In genomic region chrX:97431391-97431803, GRCm38 (mm10) we compare ENCODE assay signal across 8 mouse cellular contexts. TPM values are rescaled to one million over a fixed set of nuclear protein-coding genes. Genes with fewer than 3 reads are reported as not detected.
DNase-seq lines count a peak whose midpoint lies in the region; ATAC-seq and TF ChIP-seq lines count a peak whose summit lies in the region.

No protein-coding gene starts in this region.

- peak overlapping the region; percentile 48 for H3K4me2 ChIP-seq in embryonic facial prominence, embryonic 13.5 days
- peak overlapping the region; percentile 17; the same call in 1 of the 2 replicates for H3K4me2 ChIP-seq in heart, embryonic 11.5 days
- H3K4me2 ChIP-seq in kidney, embryonic 14.5 days (replicated peaks; ENCODE audit: low read depth, low read length): no peak overlapping the region; the same call in 1 of the 2 replicates
- peak overlapping the region; percentile 43 for H3K4me2 ChIP-seq in limb, embryonic 12.5 days
- peak overlapping the region; percentile 50 for H3K4me2 ChIP-seq in midbrain, embryonic 13.5 days (replicated peaks)
- H3K4me2 ChIP-seq in stomach, embryonic 14.5 days (replicated peaks; ENCODE audit: low read depth, low read length): peak overlapping the region; percentile 27; the same call in 1 of the 2 replicates

- H3K79me3 ChIP-seq in C2C12 (ENCODE audit: low read depth): no peaks in the 10 kb centered on the region

- TF ChIP-seq CTCF in C2C12 (IDR thresholded peaks at IDR 0.05; ENCODE audit: control insufficient read depth, insufficient read depth, insufficient read length): no peak

- 20% methylated on average over 6 of the region's 6 CpGs for WGBS in embryonic facial prominence, embryonic 13.5 days
- WGBS in heart, embryonic 11.5 days (ENCODE audit: insufficient replicate concordance): 19% methylated on average over 6 of the region's 6 CpGs
- WGBS in kidney, embryonic 14.5 days: 24% methylated on average over 6 of the region's 6 CpGs
- 14% methylated on average over 6 of the region's 6 CpGs for WGBS in limb, embryonic 12.5 days
- 15% methylated on average over 6 of the region's 6 CpGs for WGBS in midbrain, embryonic 13.5 days
- whole genome bisulfite sequencing in stomach, embryonic 14.5 days: 15% methylated on average over 6 of the region's 6 CpGs

- H3K9ac ChIP-seq in embryonic facial prominence, embryonic 13.5 days: no peak overlapping the region
- H3K9ac ChIP-seq in heart, embryonic 11.5 days (ENCODE audit: low read depth, low read length): no peak overlapping the region
- no peak overlapping the region for H3K9ac ChIP-seq in kidney, embryonic 14.5 days (ENCODE audit: low read depth, low read length)
- no peak overlapping the region for H3K9ac ChIP-seq in limb, embryonic 12.5 days (replicated peaks)
- H3K9ac ChIP-seq in midbrain, embryonic 13.5 days (replicated peaks): no peak overlapping the region
- no peak overlapping the region for H3K9ac ChIP-seq in stomach, embryonic 14.5 days (replicated peaks; ENCODE audit: low read depth, low read length)

- peak; percentile 4 to 54 for DNase-seq in adrenal gland, postnatal 36 days

- H3K4me1 ChIP-seq in embryonic facial prominence, embryonic 13.5 days: no peaks in the 10 kb centered on the region
- H3K4me1 ChIP-seq in heart, embryonic 11.5 days (ENCODE audit: control insufficient read depth, insufficient read depth, low read length): no peaks in the 10 kb centered on the region
- H3K4me1 ChIP-seq in kidney, embryonic 14.5 days (ENCODE audit: control insufficient read depth, insufficient read depth, low read length): no peaks in the 10 kb centered on the region
- no peaks in the 10 kb centered on the region for H3K4me1 ChIP-seq in limb, embryonic 12.5 days (replicated peaks)
- no peaks in the 10 kb centered on the region for H3K4me1 ChIP-seq in midbrain, embryonic 13.5 days (replicated peaks)
- no peaks in the 10 kb centered on the region for H3K4me1 ChIP-seq in stomach, embryonic 14.5 days (ENCODE audit: control insufficient read depth, insufficient read depth, low read length)

- H3ac ChIP-seq in C2C12 (ENCODE audit: control insufficient read depth, insufficient read length, low read depth): peak overlapping the region; percentile 67

- H3K4me3 ChIP-seq in C2C12 (ENCODE audit: insufficient read depth, poor library complexity, severe bottlenecking): no peak overlapping the region
- H3K4me3 ChIP-seq in embryonic facial prominence, embryonic 13.5 days: peak overlapping the region; percentile 39
- H3K4me3 ChIP-seq in heart, embryonic 11.5 days (ENCODE audit: low read depth, low read length): peak overlapping the region; percentile 39
- H3K4me3 ChIP-seq in kidney, embryonic 14.5 days (ENCODE audit: low read length): peak overlapping the region; percentile 26
- peak overlapping the region; percentile 34 for H3K4me3 ChIP-seq in limb, embryonic 12.5 days (replicated peaks)
- peak overlapping the region; percentile 37 for H3K4me3 ChIP-seq in midbrain, embryonic 13.5 days (replicated peaks)
- peak overlapping the region; percentile 26 for H3K4me3 ChIP-seq in stomach, embryonic 14.5 days (ENCODE audit: low read depth, low read length)

- H3K9me3 ChIP-seq in embryonic facial prominence, embryonic 13.5 days: no peaks in the 10 kb centered on the region
- H3K9me3 ChIP-seq in heart, embryonic 11.5 days (replicated peaks; ENCODE audit: control insufficient read depth, low read length): no peaks in the 10 kb centered on the region
- no peaks in the 10 kb centered on the region for H3K9me3 ChIP-seq in kidney, embryonic 14.5 days (ENCODE audit: control insufficient read depth, low read length)
- H3K9me3 ChIP-seq in limb, embryonic 12.5 days: no peaks in the 10 kb centered on the region
- no peaks in the 10 kb centered on the region for H3K9me3 ChIP-seq in midbrain, embryonic 13.5 days
- no peaks in the 10 kb centered on the region for H3K9me3 ChIP-seq in stomach, embryonic 14.5 days (ENCODE audit: control insufficient read depth, low read depth, low read length)

- no peaks in the 10 kb centered on the region for H3K27me3 ChIP-seq in C2C12 (ENCODE audit: control insufficient read depth, insufficient read depth, insufficient read length)
- no peaks in the 10 kb centered on the region for H3K27me3 ChIP-seq in embryonic facial prominence, embryonic 13.5 days
- no peaks in the 10 kb centered on the region for H3K27me3 ChIP-seq in heart, embryonic 11.5 days (ENCODE audit: control insufficient read depth, insufficient read depth, low read length)
- no peaks in the 10 kb centered on the region for H3K27me3 ChIP-seq in kidney, embryonic 14.5 days (ENCODE audit: control insufficient read depth, insufficient read depth, low read length)
- 0 out of 2 replicates have a peak, but pooled peaks cover 4% of the 10 kb centered on the region for H3K27me3 ChIP-seq in limb, embryonic 12.5 days
- H3K27me3 ChIP-seq in midbrain, embryonic 13.5 days: no peaks in the 10 kb centered on the region
- no peaks in the 10 kb centered on the region for H3K27me3 ChIP-seq in stomach, embryonic 14.5 days (ENCODE audit: control insufficient read depth, insufficient read depth, low read length)

- no peaks in the 10 kb centered on the region for H3K36me3 ChIP-seq in C2C12 (ENCODE audit: control insufficient read depth, insufficient read depth)
- H3K36me3 ChIP-seq in embryonic facial prominence, embryonic 13.5 days: no peaks in the 10 kb centered on the region
- H3K36me3 ChIP-seq in heart, embryonic 11.5 days (ENCODE audit: control insufficient read depth, insufficient read depth, low read length): no peaks in the 10 kb centered on the region
- no peaks in the 10 kb centered on the region for H3K36me3 ChIP-seq in kidney, embryonic 14.5 days (ENCODE audit: control insufficient read depth, insufficient read depth, low read length)
- H3K36me3 ChIP-seq in limb, embryonic 12.5 days: no peaks in the 10 kb centered on the region
- H3K36me3 ChIP-seq in midbrain, embryonic 13.5 days: no peaks in the 10 kb centered on the region
- no peaks in the 10 kb centered on the region for H3K36me3 ChIP-seq in stomach, embryonic 14.5 days (ENCODE audit: control insufficient read depth, insufficient read depth, low read length)

- no peak overlapping the region for H3K27ac ChIP-seq in embryonic facial prominence, embryonic 13.5 days
- no peak overlapping the region for H3K27ac ChIP-seq in heart, embryonic 11.5 days (ENCODE audit: low read depth, low read length)
- H3K27ac ChIP-seq in kidney, embryonic 14.5 days (ENCODE audit: low read depth, low read length): no peak overlapping the region
- no peak overlapping the region for H3K27ac ChIP-seq in limb, embryonic 12.5 days
- H3K27ac ChIP-seq in midbrain, embryonic 13.5 days: no peak overlapping the region
- H3K27ac ChIP-seq in stomach, embryonic 14.5 days (ENCODE audit: low read length): no peak overlapping the region

- no peak for ATAC-seq in embryonic facial prominence, embryonic 13.5 days (ENCODE audit: insufficient number of reproducible peaks, insufficient read depth, low FRiP score, low TSS enrichment, low read depth)
- ATAC-seq in heart, embryonic 11.5 days (replicated peaks; ENCODE audit: insufficient number of reproducible peaks, low FRiP score, low TSS enrichment): no peak
- peak; percentile 46; the same call in 1 of the 2 replicates for ATAC-seq in kidney, embryonic 14.5 days (ENCODE audit: low FRiP score, low TSS enrichment)
- peak; percentile 52; the same call in 1 of the 2 replicates for ATAC-seq in limb, embryonic 12.5 days (ENCODE audit: insufficient number of reproducible peaks, insufficient read depth, low FRiP score, low TSS enrichment, low read depth)
- ATAC-seq in midbrain, embryonic 13.5 days: peak; percentile 80
- peak; percentile 58; the same call in 1 of the 2 replicates for ATAC-seq in stomach, embryonic 14.5 days (ENCODE audit: insufficient number of reproducible peaks, insufficient read depth, low FRiP score, low read depth)

- H3K79me2 ChIP-seq in C2C12 (ENCODE audit: control insufficient read depth, insufficient read depth): no peaks in the 10 kb centered on the region

TF ChIP-seq in C2C12, 6 proteins besides CTCF, POLR2A, EP300 and RAD21:
- TF ChIP-seq USF1 (IDR thresholded peaks at IDR 0.05; ENCODE audit: low read depth) (no peak), MYOG (IDR thresholded peaks at IDR 0.05; ENCODE audit: control insufficient read depth, extremely low read depth, insufficient read length) (no peak), FOSL1 (IDR thresholded peaks at IDR 0.05; ENCODE audit: insufficient read depth, low read length, poor library complexity, severe bottlenecking) (no peak), MAX (IDR thresholded peaks at IDR 0.05) (no peak), CEBPB (IDR thresholded peaks at IDR 0.05; ENCODE audit: low read depth) (no peak), MYOD1 (IDR thresholded peaks at IDR 0.05; ENCODE audit: control insufficient read depth, insufficient read length, low read depth) (no peak)
TF ChIP-seq in C2C12: peak in this region for 0.

RNA-seq across cellular contexts. Expression of gene Eda2r, which starts 54.4 kb away (rescaled TPM):
- 5.6 TPM for polyA plus RNA-seq in C2C12 (2012; fragmentation: generic; extraction: Trizol)
- 1 to 10 TPM in 1 of 2 experiments, under 1 TPM in 1; 0.70 to 1.2 TPM for total RNA-seq in adrenal gland, postnatal 36 days (2021)
- 0.37 and 0.78 TPM in 2 replicates for polyA plus RNA-seq in embryonic facial prominence, embryonic 13.5 days (2015; fragmentation: Nextera tagmentation; extraction: Ambion mirVana)
- 1.8 and 2.6 TPM in 2 replicates for polyA plus RNA-seq in heart, embryonic 11.5 days (2014; fragmentation: Nextera tagmentation; extraction: Ambion mirVana)
- polyA plus RNA-seq in kidney, embryonic 14.5 days (2014; fragmentation: Nextera tagmentation; extraction: Ambion mirVana): 1.9 TPM in 2 replicates
- 0.45 and 0.74 TPM in 2 replicates for polyA plus RNA-seq in limb, embryonic 12.5 days (2016; fragmentation: Nextera tagmentation; extraction: Ambion mirVana)
- polyA plus RNA-seq in midbrain, embryonic 13.5 days (2015; fragmentation: Nextera tagmentation; extraction: Ambion mirVana): 0.89 and 1.0 TPM in 2 replicates
- 1.1 and 1.6 TPM in 2 replicates for polyA plus RNA-seq in stomach, embryonic 14.5 days (2014; fragmentation: Nextera tagmentation; extraction: Ambion mirVana)

Comparison
In these comparisons a context has a peak if more than half of its experiments do, and no peak if none do; other contexts are left out.
1. ATAC-seq: peak in kidney, embryonic 14.5 days (single experiment), limb, embryonic 12.5 days (single experiment), midbrain, embryonic 13.5 days (single experiment) and stomach, embryonic 14.5 days (single experiment); none in embryonic facial prominence, embryonic 13.5 days (single experiment) and heart, embryonic 11.5 days (single experiment).